Mouse (Mus musculus): ENCODE results near the gene Ntng1. TPM values are rescaled to one million over a fixed set of nuclear protein-coding genes. Genes with fewer than 3 reads are reported as not detected.

Ntng1 gene
- polyA plus RNA-seq, 1 experiment from 2014 or later: 7.1 TPM

DNA sequence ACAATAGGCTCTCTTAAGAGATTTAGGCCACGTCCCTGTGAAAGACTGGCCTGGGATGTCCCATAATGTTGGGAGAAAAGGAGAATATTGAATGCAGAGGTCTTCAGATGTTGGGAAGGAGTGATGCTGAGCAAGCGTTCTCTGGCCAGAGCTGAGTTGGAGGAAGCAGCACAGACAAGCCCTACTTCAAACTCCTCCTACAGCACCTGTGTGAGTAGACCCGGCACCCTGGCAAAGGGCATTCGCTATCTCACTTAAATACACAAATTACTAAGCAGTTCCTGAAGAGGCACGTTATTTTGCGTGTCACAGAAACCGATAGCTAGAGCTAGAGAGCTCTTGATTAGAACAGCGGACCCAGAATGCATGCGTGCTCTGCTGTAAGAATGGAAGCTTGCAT lies 10.7 kb downstream of the Ntng1 start:
- Histone ChIP-seq H3K9ac (ENCODE audit: low read depth, low read length) (no peak overlapping the region), H3K27ac (ENCODE audit: low read depth, low read length) (no peak overlapping the region), H3K4me3 (ENCODE audit: low read depth, low read length) (no peak overlapping the region), H3K27me3 (ENCODE audit: control insufficient read depth, insufficient read depth, low read length) (no peaks in the 10 kb centered on the region), H3K9me3 (ENCODE audit: control insufficient read depth, low read length) (no peaks in the 10 kb centered on the region), H3K4me2 (replicated peaks; ENCODE audit: low read depth, low read length) (no peak overlapping the region), H3K36me3 (ENCODE audit: control insufficient read depth, insufficient read depth, low read length) (no peaks in the 10 kb centered on the region), H3K4me1 (replicated peaks; ENCODE audit: control insufficient read depth, insufficient read depth, low read length) (no peaks in the 10 kb centered on the region)
- 85% methylated on average over 9 of the region's 9 CpGs for WGBS
- DNase-seq (ENCODE audit: low spot score) (no peak), ATAC-seq (ENCODE audit: low FRiP score) (no peak)

DNA sequence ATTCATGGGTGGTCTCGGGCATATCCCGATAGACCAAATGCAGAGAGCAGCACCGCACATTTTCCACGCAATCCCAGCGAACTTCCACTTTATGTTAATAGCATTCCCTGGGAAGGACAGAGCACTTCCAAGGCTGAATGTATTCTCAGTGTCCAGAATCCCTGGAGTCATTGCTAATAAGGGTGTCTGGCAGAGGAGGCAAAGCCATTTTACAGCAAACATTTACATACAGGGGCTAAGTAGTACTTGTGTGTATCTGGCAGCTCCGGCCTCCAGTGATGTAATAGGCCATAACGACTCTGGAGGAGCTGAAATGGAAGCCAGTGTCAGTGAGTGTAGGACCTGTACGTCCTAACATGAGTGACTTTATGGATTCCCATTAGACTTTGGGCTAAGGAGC lies 11.5 kb downstream of the Ntng1 start:
- H3K27ac ChIP-seq (ENCODE audit: low read depth, low read length): no peak overlapping the region
- H3K9ac ChIP-seq (ENCODE audit: low read depth, low read length): no peak overlapping the region
- H3K27me3 ChIP-seq (ENCODE audit: control insufficient read depth, insufficient read depth, low read length): no peaks in the 10 kb centered on the region
- H3K36me3 ChIP-seq (ENCODE audit: control insufficient read depth, insufficient read depth, low read length): no peaks in the 10 kb centered on the region
- no peak overlapping the region for H3K4me3 ChIP-seq (ENCODE audit: low read depth, low read length)
- no peaks in the 10 kb centered on the region for H3K9me3 ChIP-seq (ENCODE audit: control insufficient read depth, low read length)
- ATAC-seq (ENCODE audit: low FRiP score) (peak; percentile 56), DNase-seq (ENCODE audit: low spot score) (peak; percentile 14)
- WGBS: 73% methylated on average over 8 of the region's 8 CpGs
- no peaks in the 10 kb centered on the region for H3K4me1 ChIP-seq (replicated peaks; ENCODE audit: control insufficient read depth, insufficient read depth, low read length)
- H3K4me2 ChIP-seq (replicated peaks; ENCODE audit: low read depth, low read length): no peak overlapping the region

DNA sequence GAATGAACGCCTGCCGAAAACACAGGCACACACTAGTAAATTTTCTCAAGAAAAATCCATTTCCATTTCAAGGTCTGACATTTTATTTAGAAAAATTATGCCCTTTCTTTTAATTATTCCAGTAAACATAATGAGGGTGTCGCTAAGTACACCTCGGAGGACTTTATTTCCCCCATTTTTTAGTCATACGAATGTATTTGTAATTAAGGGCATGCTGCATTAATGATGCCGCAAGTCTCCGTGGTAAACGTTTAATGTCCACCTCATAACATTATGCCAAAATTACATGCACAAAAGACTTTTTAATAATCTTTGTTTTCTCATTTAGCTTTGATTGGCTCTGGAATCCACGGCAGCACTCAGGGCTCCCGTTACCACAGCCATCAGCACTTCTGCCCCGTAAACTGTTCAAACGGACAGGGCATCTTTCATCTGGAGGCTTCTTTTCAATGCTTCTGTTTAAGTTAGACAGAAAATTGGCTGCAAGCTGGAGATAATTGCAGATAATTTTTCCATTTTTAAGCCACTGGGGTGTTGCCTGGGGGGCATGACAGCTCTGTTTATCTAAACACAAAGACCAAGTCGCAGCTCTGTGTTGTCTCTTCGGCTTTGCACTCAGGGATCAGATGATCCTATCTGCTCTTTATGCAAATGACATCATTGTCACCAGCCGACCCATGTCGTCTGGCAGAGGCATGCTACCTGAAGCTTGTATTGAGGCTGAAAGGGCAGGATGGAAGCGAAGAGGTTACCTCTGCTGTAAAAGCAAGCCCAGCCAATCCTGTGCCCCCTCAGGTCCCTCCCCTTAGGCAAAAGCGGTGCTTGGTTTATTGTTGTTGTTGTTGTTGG lies 12.5 kb downstream of the Ntng1 start:
- no peak overlapping the region for H3K4me2 ChIP-seq (replicated peaks; ENCODE audit: low read depth, low read length)
- no peaks in the 10 kb centered on the region for H3K4me1 ChIP-seq (replicated peaks; ENCODE audit: control insufficient read depth, insufficient read depth, low read length)
- H3K36me3 ChIP-seq (ENCODE audit: control insufficient read depth, insufficient read depth, low read length): no peaks in the 10 kb centered on the region
- no peaks in the 10 kb centered on the region for H3K9me3 ChIP-seq (ENCODE audit: control insufficient read depth, low read length)
- ATAC-seq (ENCODE audit: low FRiP score) (peak; percentile 72), DNase-seq (ENCODE audit: low spot score) (no peak)
- 59% methylated on average over 18 of the region's 18 CpGs for WGBS
- H3K4me3 ChIP-seq (ENCODE audit: low read depth, low read length): no peak overlapping the region
- no peak overlapping the region for H3K9ac ChIP-seq (ENCODE audit: low read depth, low read length)
- H3K27me3 ChIP-seq (ENCODE audit: control insufficient read depth, insufficient read depth, low read length): no peaks in the 10 kb centered on the region
- no peak overlapping the region for H3K27ac ChIP-seq (ENCODE audit: low read depth, low read length)

DNA sequence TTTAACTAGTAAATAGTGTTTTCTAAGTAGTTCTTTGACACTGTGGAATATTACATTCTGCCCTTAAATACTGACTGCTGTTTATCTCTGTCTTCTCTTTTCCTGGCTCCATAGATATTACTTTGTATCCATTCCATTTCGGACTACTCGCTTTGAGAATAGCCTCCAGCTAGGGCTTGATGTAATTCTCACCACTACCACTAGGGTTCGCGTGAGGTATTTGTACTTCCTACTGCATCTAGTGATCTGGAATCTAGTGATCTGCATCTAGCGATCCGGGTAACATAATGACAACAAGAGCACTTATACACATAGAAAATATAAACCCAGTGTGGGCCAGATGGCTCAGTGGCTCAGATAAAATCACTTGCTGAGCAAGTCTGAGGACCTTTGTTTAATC lies 14.2 kb downstream of the Ntng1 start:
- no peak for ATAC-seq (ENCODE audit: low FRiP score)
- Histone ChIP-seq H3K4me2 (replicated peaks; ENCODE audit: low read depth, low read length) (no peak overlapping the region), H3K27me3 (ENCODE audit: control insufficient read depth, insufficient read depth, low read length) (no peaks in the 10 kb centered on the region), H3K9me3 (ENCODE audit: control insufficient read depth, low read length) (no peaks in the 10 kb centered on the region), H3K4me3 (ENCODE audit: low read depth, low read length) (no peak overlapping the region), H3K4me1 (replicated peaks; ENCODE audit: control insufficient read depth, insufficient read depth, low read length) (no peaks in the 10 kb centered on the region), H3K36me3 (ENCODE audit: control insufficient read depth, insufficient read depth, low read length) (no peaks in the 10 kb centered on the region), H3K9ac (ENCODE audit: low read depth, low read length) (no peak overlapping the region), H3K27ac (ENCODE audit: low read depth, low read length) (no peak overlapping the region)
- WGBS: 65% methylated on average over 6 of the region's 6 CpGs
- DNase-seq (ENCODE audit: low spot score): no peak

DNA sequence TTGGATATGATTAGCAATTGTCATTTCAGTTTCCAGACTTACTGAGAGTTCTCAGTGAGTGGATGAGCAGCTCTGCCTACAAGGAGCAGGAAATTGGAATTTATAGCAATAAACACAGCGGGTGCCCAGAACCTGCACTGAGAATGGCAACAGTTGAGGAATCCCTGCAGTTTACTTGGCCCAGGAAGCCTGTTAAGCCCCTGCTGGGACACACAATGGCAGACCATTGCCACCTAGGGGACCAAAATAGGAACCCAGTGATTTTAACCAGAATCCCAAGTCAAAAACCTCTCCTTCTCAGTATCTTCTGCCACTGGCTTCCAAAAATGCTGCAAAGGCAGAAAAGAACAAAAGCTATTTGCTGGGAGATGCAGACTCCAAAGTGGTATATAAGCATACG lies 37.8 kb downstream of the Ntng1 start:
- no peaks in the 10 kb centered on the region for H3K4me1 ChIP-seq (replicated peaks; ENCODE audit: control insufficient read depth, insufficient read depth, low read length)
- no peak overlapping the region for H3K4me3 ChIP-seq (ENCODE audit: low read depth, low read length)
- WGBS: 45% methylated on average over 2 of the region's 2 CpGs
- H3K9ac ChIP-seq (ENCODE audit: low read depth, low read length): no peak overlapping the region
- H3K27ac ChIP-seq (ENCODE audit: low read depth, low read length): no peak overlapping the region
- H3K36me3 ChIP-seq (ENCODE audit: control insufficient read depth, insufficient read depth, low read length): no peaks in the 10 kb centered on the region
- no peak overlapping the region for H3K4me2 ChIP-seq (replicated peaks; ENCODE audit: low read depth, low read length)
- no peaks in the 10 kb centered on the region for H3K27me3 ChIP-seq (ENCODE audit: control insufficient read depth, insufficient read depth, low read length)
- DNase-seq (ENCODE audit: low spot score) (no peak), ATAC-seq (ENCODE audit: low FRiP score) (no peak)
- no peaks in the 10 kb centered on the region for H3K9me3 ChIP-seq (ENCODE audit: control insufficient read depth, low read length)

DNA sequence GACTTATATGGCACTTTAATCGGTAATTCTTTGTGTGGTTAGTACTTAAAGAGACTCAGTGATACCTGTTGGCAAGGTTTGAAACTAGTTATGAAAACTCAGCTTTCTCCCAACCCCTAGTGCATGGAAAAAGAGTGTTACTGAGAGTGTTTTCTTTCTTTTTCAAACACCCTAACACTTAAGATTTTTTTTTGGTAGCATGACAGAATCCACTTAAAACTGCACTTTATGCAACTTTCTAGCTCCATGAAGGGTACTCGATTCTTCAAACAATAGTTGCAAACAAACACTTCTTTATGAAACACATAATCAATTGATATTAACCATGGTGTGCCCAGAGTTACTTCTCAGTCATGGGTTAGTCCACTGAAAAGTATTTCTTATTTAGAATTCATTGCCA lies 49.4 kb downstream of the Ntng1 start:
- ATAC-seq (ENCODE audit: low FRiP score) (no peak), DNase-seq (ENCODE audit: low spot score) (no peak)
- no peak overlapping the region for H3K4me2 ChIP-seq (replicated peaks; ENCODE audit: low read depth, low read length)
- no peaks in the 10 kb centered on the region for H3K36me3 ChIP-seq (ENCODE audit: control insufficient read depth, insufficient read depth, low read length)
- no peaks in the 10 kb centered on the region for H3K27me3 ChIP-seq (ENCODE audit: control insufficient read depth, insufficient read depth, low read length)
- no peak overlapping the region for H3K27ac ChIP-seq (ENCODE audit: low read depth, low read length)
- H3K9ac ChIP-seq (ENCODE audit: low read depth, low read length): no peak overlapping the region
- H3K4me1 ChIP-seq (replicated peaks; ENCODE audit: control insufficient read depth, insufficient read depth, low read length): no peaks in the 10 kb centered on the region
- no peak overlapping the region for H3K4me3 ChIP-seq (ENCODE audit: low read depth, low read length)
- WGBS: 82% methylated on average over 2 of the region's 2 CpGs
- H3K9me3 ChIP-seq (ENCODE audit: control insufficient read depth, low read length): no peaks in the 10 kb centered on the region

DNA sequence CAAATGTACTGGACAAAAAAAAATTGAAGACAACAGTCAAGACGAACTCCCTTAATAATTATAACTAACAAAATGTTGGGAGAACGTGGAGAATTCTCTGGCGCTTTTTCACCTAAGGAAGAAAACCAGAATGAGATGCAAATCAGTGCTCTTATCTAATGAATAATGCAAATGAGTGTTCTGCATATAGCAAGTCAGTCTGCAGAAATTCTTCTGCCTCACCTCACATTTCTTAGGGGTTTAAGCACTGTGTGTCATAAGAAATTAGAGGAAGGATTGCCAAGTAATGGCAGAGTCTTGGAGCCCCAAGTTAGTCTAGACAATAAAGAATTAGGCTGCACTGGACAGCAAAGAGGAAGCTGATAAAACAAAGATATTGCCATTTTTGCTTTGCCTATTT lies 49.8 kb downstream of the Ntng1 start:
- ATAC-seq (ENCODE audit: low FRiP score): no peak
- Histone ChIP-seq H3K27me3 (ENCODE audit: control insufficient read depth, insufficient read depth, low read length) (no peaks in the 10 kb centered on the region), H3K9me3 (ENCODE audit: control insufficient read depth, low read length) (no peaks in the 10 kb centered on the region), H3K36me3 (ENCODE audit: control insufficient read depth, insufficient read depth, low read length) (no peaks in the 10 kb centered on the region), H3K4me2 (replicated peaks; ENCODE audit: low read depth, low read length) (no peak overlapping the region), H3K4me1 (replicated peaks; ENCODE audit: control insufficient read depth, insufficient read depth, low read length) (no peaks in the 10 kb centered on the region), H3K4me3 (ENCODE audit: low read depth, low read length) (no peak overlapping the region), H3K9ac (ENCODE audit: low read depth, low read length) (no peak overlapping the region), H3K27ac (ENCODE audit: low read depth, low read length) (no peak overlapping the region)
- WGBS: 75% methylated on average over 3 of the region's 3 CpGs
- no peak for DNase-seq (ENCODE audit: low spot score)

DNA sequence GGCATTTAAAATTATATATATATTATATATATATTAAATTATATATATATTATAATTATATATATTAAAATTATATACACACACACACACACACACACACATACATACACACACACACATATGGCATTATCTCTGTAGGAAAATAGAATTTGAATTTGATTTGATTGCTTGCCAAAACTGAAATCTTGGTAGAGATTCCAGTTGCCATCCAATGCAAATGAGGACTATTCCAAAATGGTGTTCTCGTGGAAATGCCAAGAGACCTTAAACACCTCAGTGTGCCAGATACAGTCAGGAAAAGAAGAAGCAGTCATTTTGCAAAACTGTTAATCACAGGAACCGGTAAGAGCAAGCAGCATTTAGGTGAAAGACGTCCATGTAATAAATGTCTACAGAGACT lies 51.3 kb downstream of the Ntng1 start:
- H3K27ac ChIP-seq (ENCODE audit: low read depth, low read length): no peak overlapping the region
- H3K4me3 ChIP-seq (ENCODE audit: low read depth, low read length): no peak overlapping the region
- H3K9me3 ChIP-seq (ENCODE audit: control insufficient read depth, low read length): no peaks in the 10 kb centered on the region
- no peak overlapping the region for H3K9ac ChIP-seq (ENCODE audit: low read depth, low read length)
- WGBS: 90% methylated on average over 3 of the region's 3 CpGs
- no peaks in the 10 kb centered on the region for H3K36me3 ChIP-seq (ENCODE audit: control insufficient read depth, insufficient read depth, low read length)
- H3K27me3 ChIP-seq (ENCODE audit: control insufficient read depth, insufficient read depth, low read length): no peaks in the 10 kb centered on the region
- no peak for DNase-seq (ENCODE audit: low spot score)
- no peak for ATAC-seq (ENCODE audit: low FRiP score)
- no peak overlapping the region for H3K4me2 ChIP-seq (replicated peaks; ENCODE audit: low read depth, low read length)
- H3K4me1 ChIP-seq (replicated peaks; ENCODE audit: control insufficient read depth, insufficient read depth, low read length): no peaks in the 10 kb centered on the region

DNA sequence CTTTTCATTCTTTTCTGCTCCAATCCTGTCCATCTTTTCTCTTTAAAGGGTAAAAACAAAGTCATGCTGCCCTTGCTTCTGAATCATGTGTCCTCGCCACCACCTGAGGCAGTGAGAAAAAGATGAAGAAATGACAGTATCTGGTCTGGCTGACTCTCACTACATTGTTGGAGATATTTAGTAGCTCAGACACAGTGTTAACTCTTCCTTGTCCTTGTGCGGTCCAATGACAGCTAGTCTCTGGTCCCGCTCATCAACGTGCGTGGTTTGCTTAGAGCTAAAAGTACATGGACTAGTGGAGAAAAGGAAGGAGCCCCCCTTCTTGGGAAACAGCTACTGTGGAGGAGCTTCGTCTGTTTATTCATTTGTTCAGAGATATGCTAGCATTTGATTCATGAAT lies 56.6 kb downstream of the Ntng1 start:
- no peak for DNase-seq (ENCODE audit: low spot score)
- 89% methylated on average over 6 of the region's 6 CpGs for WGBS

More for the DNA sequence above, 56.6 kb downstream of the Ntng1 start:
- H3K27me3 ChIP-seq (ENCODE audit: control insufficient read depth, insufficient read depth, low read length): no peaks in the 10 kb centered on the region
- no peak overlapping the region for H3K27ac ChIP-seq (ENCODE audit: low read depth, low read length)
- H3K9ac ChIP-seq (ENCODE audit: low read depth, low read length): no peak overlapping the region
- H3K36me3 ChIP-seq (ENCODE audit: control insufficient read depth, insufficient read depth, low read length): no peaks in the 10 kb centered on the region
- ATAC-seq (ENCODE audit: low FRiP score): no peak
- H3K4me3 ChIP-seq (ENCODE audit: low read depth, low read length): no peak overlapping the region
- H3K4me1 ChIP-seq (replicated peaks; ENCODE audit: control insufficient read depth, insufficient read depth, low read length): no peaks in the 10 kb centered on the region
- no peak overlapping the region for H3K4me2 ChIP-seq (replicated peaks; ENCODE audit: low read depth, low read length)
- no peaks in the 10 kb centered on the region for H3K9me3 ChIP-seq (ENCODE audit: control insufficient read depth, low read length)
